Mouse (Mus musculus): ENCODE measurements at regions not wholly inside any gene's neighbourhood (a gene's known extent, or its start where the extent isn't known, plus 50 kb on each side); places are given as distances from the start of the nearest gene placed in this dataset.

GRCm38 (mm10) chr6:100030010-100030409, 257.3 kb downstream of the Rybp start:
- ATAC-seq (ENCODE audit: insufficient number of reproducible peaks, insufficient read depth, low FRiP score, low TSS enrichment): no peak
- Histone ChIP-seq H3K4me1 (peaks cover 13% of the 10 kb centered on the region; the same call in 1 of the 2 replicates), H3K27ac (no peak overlapping the region), H3K9me3 (no peaks in the 10 kb centered on the region), H3K4me2 (replicated peaks) (no peak overlapping the region), H3K27me3 (peaks cover 4% of the 10 kb centered on the region; the same call in 1 of the 2 replicates), H3K4me3 (no peak overlapping the region), H3K36me3 (no peaks in the 10 kb centered on the region), H3K9ac (no peak overlapping the region)
- WGBS: 49% methylated on average over 9 of the region's 9 CpGs

DNA sequence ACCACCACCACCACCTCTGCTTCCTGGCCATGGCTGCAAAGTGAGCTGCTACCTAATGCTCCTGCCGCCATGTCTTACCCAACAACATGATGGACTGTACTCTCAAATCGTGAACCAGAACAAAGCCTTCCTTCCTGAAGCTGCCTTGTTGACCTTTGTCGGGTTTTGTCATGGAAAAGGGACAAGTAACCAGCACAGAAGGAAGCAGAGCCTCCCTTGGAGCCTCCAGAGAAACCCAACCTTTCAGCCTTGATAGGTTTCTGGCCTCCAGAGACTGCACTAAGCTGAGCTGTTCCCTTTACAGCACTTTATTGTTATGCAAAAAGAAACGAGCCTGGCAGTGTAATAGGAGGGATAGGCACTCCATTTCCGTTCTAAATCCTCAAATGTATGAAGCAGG, 259.8 kb downstream of the Rybp start:
- H3K27ac ChIP-seq: no peak overlapping the region
- no peak overlapping the region for H3K4me3 ChIP-seq
- H3K27me3 ChIP-seq: peaks cover 4% of the 10 kb centered on the region; the same call in 1 of the 2 replicates
- no peaks in the 10 kb centered on the region for H3K36me3 ChIP-seq
- H3K9ac ChIP-seq: no peak overlapping the region
- 55% methylated on average over 5 of the region's 5 CpGs for WGBS
- no peak overlapping the region for H3K4me2 ChIP-seq (replicated peaks)
- no peak for ATAC-seq (ENCODE audit: insufficient number of reproducible peaks, insufficient read depth, low FRiP score, low TSS enrichment)
- H3K9me3 ChIP-seq: no peaks in the 10 kb centered on the region
- H3K4me1 ChIP-seq: peaks cover 13% of the 10 kb centered on the region; the same call in 1 of the 2 replicates

DNA sequence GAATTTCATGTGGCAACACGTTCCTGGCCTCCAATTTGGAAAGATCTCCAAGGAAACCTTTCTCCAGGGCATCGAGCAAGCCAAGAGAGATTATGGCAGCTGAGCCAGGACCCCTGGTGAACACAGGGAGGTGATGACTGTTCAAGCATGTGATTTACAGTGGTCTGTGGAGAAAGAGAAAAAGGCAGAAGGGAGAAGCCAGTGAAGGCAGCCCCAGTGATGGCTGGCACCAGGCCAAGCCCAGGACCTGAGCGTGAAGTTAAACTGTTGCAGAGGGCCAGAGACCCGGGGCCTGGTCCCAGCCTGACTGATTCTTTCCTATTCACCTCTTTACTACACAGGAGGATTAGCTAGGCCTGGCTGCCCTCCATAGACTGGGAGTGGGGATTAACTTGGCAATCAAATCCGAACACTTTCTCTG, 261.7 kb downstream of the Rybp start:
- Histone ChIP-seq H3K4me3 (no peak overlapping the region), H3K9ac (no peak overlapping the region), H3K27me3 (peaks cover 7% of the 10 kb centered on the region; the same call in 1 of the 2 replicates), H3K9me3 (no peaks in the 10 kb centered on the region), H3K36me3 (no peaks in the 10 kb centered on the region), H3K4me2 (replicated peaks) (no peak overlapping the region), H3K4me1 (peaks cover 13% of the 10 kb centered on the region; the same call in 1 of the 2 replicates), H3K27ac (peak overlapping the region; percentile 55)
- 25% methylated on average over 5 of the region's 5 CpGs for WGBS
- ATAC-seq (ENCODE audit: insufficient number of reproducible peaks, insufficient read depth, low FRiP score, low TSS enrichment): peak; percentile 72; the same call in 1 of the 2 replicates

DNA sequence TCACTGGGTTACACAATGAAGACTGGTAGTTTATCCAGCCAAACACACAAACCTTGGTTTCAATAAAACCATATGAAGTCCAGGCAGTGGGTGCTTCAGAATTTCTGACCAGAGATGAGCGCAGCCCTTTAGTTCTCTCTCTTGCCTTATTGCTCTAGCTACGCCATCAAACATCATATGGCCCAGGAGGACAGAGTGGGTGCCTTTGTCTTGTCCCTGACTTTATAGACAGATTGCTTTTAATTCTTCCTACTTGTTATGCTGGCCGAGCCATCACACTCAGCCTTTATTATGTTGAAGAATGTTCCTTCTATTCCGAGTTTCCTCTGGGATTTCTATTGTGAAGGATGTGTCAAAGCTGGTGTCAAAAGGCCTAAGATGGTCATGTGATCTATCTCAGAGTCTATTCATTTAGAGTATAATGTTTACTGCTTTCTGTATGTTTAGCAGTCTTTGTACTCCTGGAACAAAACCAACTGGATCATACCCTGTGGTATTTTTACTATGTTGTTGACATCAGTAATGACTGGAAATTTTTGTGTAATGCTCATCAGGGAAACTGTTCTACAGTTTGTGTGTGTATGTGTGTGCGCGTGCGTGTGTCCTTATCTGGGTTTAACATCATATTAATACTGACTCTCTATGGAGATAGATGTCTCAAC, 263.7 kb downstream of the Rybp start:
- Histone ChIP-seq H3K36me3 (no peaks in the 10 kb centered on the region), H3K4me1 (peaks cover 9% of the 10 kb centered on the region; the same call in 1 of the 2 replicates), H3K9me3 (no peaks in the 10 kb centered on the region), H3K9ac (no peak overlapping the region), H3K4me3 (no peak overlapping the region), H3K27ac (no peak overlapping the region), H3K27me3 (peaks cover 4% of the 10 kb centered on the region; the same call in 1 of the 2 replicates), H3K4me2 (replicated peaks) (no peak overlapping the region)
- ATAC-seq (ENCODE audit: insufficient number of reproducible peaks, insufficient read depth, low FRiP score, low TSS enrichment): no peak
- WGBS: 81% methylated on average over 7 of the region's 7 CpGs

DNA sequence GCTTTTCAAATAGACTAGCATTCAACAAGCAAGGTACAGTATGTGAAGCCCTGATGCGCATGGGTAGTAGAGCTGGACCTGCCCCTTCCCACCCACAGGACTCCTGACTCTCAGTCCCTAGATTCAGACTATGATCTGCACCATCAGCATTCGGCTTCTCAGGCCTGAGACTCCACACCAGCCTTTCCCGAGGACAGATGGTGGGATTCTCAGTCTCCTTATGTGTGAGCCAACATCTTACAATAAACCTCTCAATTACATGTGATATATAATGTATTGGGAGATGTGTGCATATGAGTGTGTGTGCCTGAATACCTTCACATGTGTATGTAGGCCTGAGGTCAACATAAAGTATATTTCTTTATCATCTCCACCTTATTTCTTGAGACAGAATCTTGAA, 268.3 kb downstream of the Rybp start:
- WGBS: 74% methylated on average over 3 of the region's 3 CpGs

DNA sequence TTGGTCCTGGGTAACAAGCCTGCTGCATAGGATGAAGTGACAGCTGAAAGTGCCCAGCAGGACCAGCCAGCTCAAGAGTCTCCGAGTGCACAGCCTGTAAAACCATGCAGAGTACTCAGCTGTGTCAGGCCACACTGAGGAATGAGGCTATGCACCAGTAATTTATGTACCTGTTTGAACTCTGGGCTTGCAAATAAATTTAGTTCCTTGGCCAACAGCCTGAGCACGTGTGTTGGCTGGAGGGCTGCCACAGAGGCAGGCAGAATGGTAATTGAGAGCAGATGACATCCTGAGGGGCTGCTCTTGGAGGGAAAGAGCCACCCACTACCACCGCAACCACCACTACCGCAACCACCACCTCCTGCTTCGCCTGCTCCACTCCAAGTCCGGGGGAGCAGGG, 273.3 kb downstream of the Rybp start:
- H3K4me3 ChIP-seq: no peak overlapping the region
- H3K4me1 ChIP-seq: peaks cover 15% of the 10 kb centered on the region; the same call in 1 of the 2 replicates
- H3K27me3 ChIP-seq: no peaks in the 10 kb centered on the region
- no peak overlapping the region; the same call in 1 of the 2 replicates for H3K27ac ChIP-seq
- 13% methylated on average over 6 of the region's 6 CpGs for WGBS
- no peaks in the 10 kb centered on the region for H3K36me3 ChIP-seq
- no peaks in the 10 kb centered on the region for H3K9me3 ChIP-seq
- ATAC-seq (ENCODE audit: insufficient number of reproducible peaks, insufficient read depth, low FRiP score, low TSS enrichment): peak; percentile 76
- H3K9ac ChIP-seq: no peak overlapping the region
- H3K4me2 ChIP-seq (replicated peaks): no peak overlapping the region

More for the DNA sequence above, 268.3 kb downstream of the Rybp start:
- H3K4me3 ChIP-seq: no peak overlapping the region
- peaks cover 7% of the 10 kb centered on the region; the same call in 1 of the 2 replicates for H3K4me1 ChIP-seq
- H3K9me3 ChIP-seq: no peaks in the 10 kb centered on the region
- H3K36me3 ChIP-seq: no peaks in the 10 kb centered on the region
- no peak overlapping the region for H3K27ac ChIP-seq
- ATAC-seq (ENCODE audit: insufficient number of reproducible peaks, insufficient read depth, low FRiP score, low TSS enrichment): no peak
- H3K4me2 ChIP-seq (replicated peaks): no peak overlapping the region
- peaks cover 4% of the 10 kb centered on the region; the same call in 1 of the 2 replicates for H3K27me3 ChIP-seq
- H3K9ac ChIP-seq: no peak overlapping the region

DNA sequence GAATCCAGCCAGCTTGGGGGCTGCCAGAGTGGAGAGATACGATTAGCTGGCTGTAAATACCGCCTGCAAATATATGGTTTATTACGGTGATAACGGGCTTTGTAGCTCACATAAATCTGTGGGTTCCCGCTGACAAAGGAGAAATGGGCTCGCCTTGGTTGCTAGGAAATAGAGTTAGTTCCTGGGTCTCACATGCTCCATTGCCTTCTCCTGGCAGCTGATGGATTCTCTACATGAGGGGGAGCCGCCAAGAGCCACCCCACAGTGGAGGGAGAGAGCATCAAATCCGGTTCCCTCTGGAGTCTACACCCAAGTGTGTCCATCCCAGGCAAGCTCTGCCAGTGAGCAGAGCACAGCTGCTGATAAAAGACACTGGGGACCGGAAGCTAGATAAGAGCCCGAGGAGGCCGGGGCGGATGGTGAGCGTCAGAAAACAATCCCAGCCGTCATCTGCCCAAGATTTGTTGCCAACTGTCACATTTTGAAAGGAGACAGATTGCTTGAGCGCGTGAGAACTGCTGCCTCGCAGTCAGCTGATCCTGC, 275.7 kb downstream of the Rybp start:
- no peaks in the 10 kb centered on the region for H3K9me3 ChIP-seq
- no peak overlapping the region for H3K27ac ChIP-seq
- 0 out of 2 replicates have a peak, but pooled peaks have one; percentile 65 for ATAC-seq (ENCODE audit: insufficient number of reproducible peaks, insufficient read depth, low FRiP score, low TSS enrichment)
- H3K36me3 ChIP-seq: no peaks in the 10 kb centered on the region
- 52% methylated on average over 17 of the region's 17 CpGs for WGBS
- no peak overlapping the region for H3K4me2 ChIP-seq (replicated peaks)
- H3K4me1 ChIP-seq: peaks cover 15% of the 10 kb centered on the region; the same call in 1 of the 2 replicates
- no peak overlapping the region for H3K4me3 ChIP-seq
- H3K27me3 ChIP-seq: no peaks in the 10 kb centered on the region
- no peak overlapping the region for H3K9ac ChIP-seq

DNA sequence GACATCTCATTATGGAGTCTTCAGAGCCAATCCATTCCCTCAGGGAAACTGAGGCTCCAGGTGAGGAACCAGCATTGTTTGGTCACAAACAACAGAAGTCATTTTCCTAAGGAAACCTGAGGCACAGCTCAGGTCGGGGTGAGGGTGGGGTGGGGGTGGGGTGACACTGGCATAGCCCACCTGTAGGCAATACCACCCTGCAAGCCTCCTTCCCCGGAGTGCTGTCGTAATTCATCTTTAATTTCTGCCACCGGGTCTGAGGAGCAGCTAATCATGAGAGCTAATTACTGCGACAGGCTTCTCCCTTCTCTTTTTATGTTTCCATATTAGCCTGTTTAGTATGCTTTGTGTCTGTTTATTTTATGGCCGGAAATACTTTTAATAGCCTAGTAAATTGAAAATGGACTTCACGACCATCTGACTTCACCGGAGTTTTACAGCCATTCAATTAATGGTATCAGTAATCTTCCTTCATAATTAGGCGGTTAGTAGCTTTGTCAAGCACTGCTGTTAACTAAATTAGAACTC, 276.3 kb downstream of the Rybp start:
- ATAC-seq (ENCODE audit: insufficient number of reproducible peaks, insufficient read depth, low FRiP score, low TSS enrichment): no peak
- Histone ChIP-seq H3K4me1 (peaks cover 15% of the 10 kb centered on the region; the same call in 1 of the 2 replicates), H3K36me3 (no peaks in the 10 kb centered on the region), H3K4me3 (no peak overlapping the region), H3K9me3 (no peaks in the 10 kb centered on the region), H3K4me2 (replicated peaks) (no peak overlapping the region), H3K9ac (no peak overlapping the region), H3K27me3 (no peaks in the 10 kb centered on the region), H3K27ac (no peak overlapping the region)
- WGBS: 67% methylated on average over 9 of the region's 9 CpGs

GRCm38 (mm10) chr6:99999711-100000365, 273.6 kb upstream of the Prok2 start:
- Histone ChIP-seq H3K27ac (no peak overlapping the region), H3K27me3 (peaks cover 18% of the 10 kb centered on the region), H3K9me3 (no peaks in the 10 kb centered on the region), H3K4me3 (no peak overlapping the region), H3K4me2 (replicated peaks) (no peak overlapping the region), H3K36me3 (no peaks in the 10 kb centered on the region), H3K9ac (no peak overlapping the region), H3K4me1 (peaks cover 15% of the 10 kb centered on the region; the same call in 1 of the 2 replicates)
- WGBS: 47% methylated on average over 13 of the region's 13 CpGs
- no peak for ATAC-seq (ENCODE audit: insufficient number of reproducible peaks, insufficient read depth, low FRiP score, low TSS enrichment)

DNA sequence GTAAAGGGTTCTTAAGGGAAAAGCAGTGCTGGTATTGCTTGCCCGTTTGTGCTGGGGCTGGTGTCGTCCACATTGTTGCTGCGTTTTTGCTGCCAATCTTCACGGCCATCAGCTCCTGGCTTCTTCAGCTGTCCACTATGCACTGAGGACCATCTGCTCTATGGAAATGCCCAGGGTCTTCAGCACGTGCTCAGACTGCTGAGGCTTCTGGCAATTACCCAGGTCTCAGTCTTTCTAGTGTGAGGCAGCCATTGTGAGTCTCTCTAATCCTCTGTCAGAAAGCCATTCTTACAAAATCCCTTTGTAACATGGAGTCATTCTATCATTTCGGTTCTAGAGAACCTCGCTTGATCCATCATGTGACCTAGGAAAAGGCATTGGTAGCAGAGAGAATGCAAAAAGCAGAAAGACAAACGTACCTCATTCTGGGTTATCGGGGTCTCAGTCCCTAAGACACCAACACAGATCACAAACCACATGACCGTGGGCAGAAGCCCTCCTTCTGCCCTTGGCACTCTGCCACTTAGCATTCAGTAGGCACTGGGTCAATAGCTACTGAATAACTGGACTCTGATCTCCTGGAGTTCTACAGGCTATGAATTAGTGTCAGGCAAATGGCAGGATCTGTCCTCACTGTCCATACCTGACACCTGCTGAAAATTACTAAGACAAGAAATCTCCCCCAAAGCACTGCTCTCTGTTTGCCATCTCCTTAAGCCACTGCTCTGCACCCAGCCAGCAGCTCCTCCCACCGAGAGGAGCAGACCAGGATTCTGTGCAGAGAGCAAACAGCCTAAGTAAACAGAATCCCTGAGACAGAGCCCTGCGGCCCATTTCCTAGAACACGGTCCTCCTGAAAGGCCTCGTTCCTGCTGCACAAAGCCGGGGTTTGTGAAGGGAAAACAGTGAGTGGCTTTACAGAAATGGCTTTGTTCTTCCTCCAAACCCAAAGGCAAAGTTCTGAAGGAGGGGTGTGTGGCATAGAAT, 270.1 kb upstream of the Prok2 start:
- Histone ChIP-seq H3K4me2 (replicated peaks) (no peak overlapping the region), H3K4me3 (no peak overlapping the region), H3K4me1 (peaks cover 31% of the 10 kb centered on the region), H3K27ac (no peak overlapping the region), H3K36me3 (no peaks in the 10 kb centered on the region), H3K27me3 (peaks cover 10% of the 10 kb centered on the region), H3K9ac (no peak overlapping the region), H3K9me3 (no peaks in the 10 kb centered on the region)
- no peak for ATAC-seq (ENCODE audit: insufficient number of reproducible peaks, insufficient read depth, low FRiP score, low TSS enrichment)
- 48% methylated on average over 15 of the region's 15 CpGs for WGBS

DNA sequence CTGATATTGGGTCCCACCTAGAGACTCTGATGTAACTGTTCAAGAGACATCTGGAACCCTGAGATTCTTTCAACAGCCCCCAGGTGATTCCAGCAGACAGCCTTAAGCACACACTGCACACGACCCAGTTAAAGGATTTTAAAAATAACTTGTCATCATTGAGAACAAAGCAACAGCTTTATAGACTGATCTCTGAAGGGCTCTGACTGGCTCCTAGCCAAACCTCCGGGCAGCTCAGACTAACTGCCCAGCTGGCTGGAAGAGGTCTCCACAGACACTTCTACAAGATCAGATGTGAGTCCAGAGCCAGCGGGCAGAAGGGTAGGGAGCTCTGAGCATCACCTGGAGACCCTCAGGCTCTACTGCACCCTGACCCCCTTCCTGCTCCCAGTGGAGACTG, 267.8 kb upstream of the Prok2 start:
- no peaks in the 10 kb centered on the region for H3K9me3 ChIP-seq
- no peaks in the 10 kb centered on the region for H3K36me3 ChIP-seq
- WGBS: 51% methylated on average over 3 of the region's 3 CpGs
- no peak overlapping the region for H3K4me2 ChIP-seq (replicated peaks)
- H3K9ac ChIP-seq: no peak overlapping the region
- H3K27me3 ChIP-seq: peaks cover 10% of the 10 kb centered on the region
- no peak overlapping the region for H3K4me3 ChIP-seq
- ATAC-seq (ENCODE audit: insufficient number of reproducible peaks, insufficient read depth, low FRiP score, low TSS enrichment): no peak
- H3K27ac ChIP-seq: no peak overlapping the region
- H3K4me1 ChIP-seq: peaks cover 36% of the 10 kb centered on the region
